Mouse (Mus musculus): ENCODE data around the gene Ttc25. TPM values are rescaled to one million over a fixed set of nuclear protein-coding genes. Genes with fewer than 3 reads are reported as not detected.

Ttc25 gene
- polyA plus RNA-seq, 1 experiment from 2014 or later: 2.7 TPM

GRCm38 (mm10) chr11:100582836-100583235 lies 37.4 kb downstream of the Ttc25 start:
- no peak overlapping the region for H3K4me2 ChIP-seq (replicated peaks)
- 97% methylated on average over 2 of the region's 2 CpGs for WGBS
- H3K36me3 ChIP-seq (replicated peaks; ENCODE audit: control insufficient read depth, insufficient read depth): peaks cover 89% of the 10 kb centered on the region
- no peaks in the 10 kb centered on the region for H3K4me1 ChIP-seq (replicated peaks; ENCODE audit: control insufficient read depth, insufficient read depth, low read length)
- no peaks in the 10 kb centered on the region for H3K9me3 ChIP-seq (ENCODE audit: control insufficient read depth, low read length)
- H3K4me3 ChIP-seq (replicated peaks; ENCODE audit: low read length): no peak overlapping the region
- no peak for DNase-seq (ENCODE audit: low spot score)
- no peak overlapping the region for H3K9ac ChIP-seq
- no peak overlapping the region for H3K27ac ChIP-seq
- H3K27me3 ChIP-seq (ENCODE audit: control insufficient read depth, insufficient read depth, low read length): no peaks in the 10 kb centered on the region
- ATAC-seq (ENCODE audit: low FRiP score): no peak

GRCm38 (mm10) chr11:100584561-100584961 lies 39.2 kb downstream of the Ttc25 start:
- no peak overlapping the region for H3K4me3 ChIP-seq (replicated peaks; ENCODE audit: low read length)
- H3K27me3 ChIP-seq (ENCODE audit: control insufficient read depth, insufficient read depth, low read length): no peaks in the 10 kb centered on the region
- ATAC-seq (ENCODE audit: low FRiP score): no peak
- H3K36me3 ChIP-seq (replicated peaks; ENCODE audit: control insufficient read depth, insufficient read depth): peaks cover 91% of the 10 kb centered on the region
- no peaks in the 10 kb centered on the region for H3K4me1 ChIP-seq (replicated peaks; ENCODE audit: control insufficient read depth, insufficient read depth, low read length)
- DNase-seq (ENCODE audit: low spot score): no peak
- 87% methylated on average over 7 of the region's 7 CpGs for WGBS
- no peaks in the 10 kb centered on the region for H3K9me3 ChIP-seq (ENCODE audit: control insufficient read depth, low read length)
- no peak overlapping the region for H3K27ac ChIP-seq
- H3K9ac ChIP-seq: no peak overlapping the region
- H3K4me2 ChIP-seq (replicated peaks): no peak overlapping the region

GRCm38 (mm10) chr11:100585148-100585547 lies 39.7 kb downstream of the Ttc25 start:
- H3K4me2 ChIP-seq (replicated peaks): no peak overlapping the region
- H3K36me3 ChIP-seq (replicated peaks; ENCODE audit: control insufficient read depth, insufficient read depth): peaks cover 93% of the 10 kb centered on the region
- no peaks in the 10 kb centered on the region for H3K27me3 ChIP-seq (ENCODE audit: control insufficient read depth, insufficient read depth, low read length)
- DNase-seq (ENCODE audit: low spot score) (no peak), ATAC-seq (ENCODE audit: low FRiP score) (no peak)
- no peaks in the 10 kb centered on the region for H3K9me3 ChIP-seq (ENCODE audit: control insufficient read depth, low read length)
- H3K27ac ChIP-seq: no peak overlapping the region
- H3K9ac ChIP-seq: no peak overlapping the region
- WGBS: 93% methylated on average over 3 of the region's 3 CpGs
- H3K4me1 ChIP-seq (replicated peaks; ENCODE audit: control insufficient read depth, insufficient read depth, low read length): no peaks in the 10 kb centered on the region
- H3K4me3 ChIP-seq (replicated peaks; ENCODE audit: low read length): no peak overlapping the region

- no peaks in the 10 kb centered on the region for H3K27me3 ChIP-seq (ENCODE audit: control insufficient read depth, insufficient read depth, low read length)
- DNase-seq (ENCODE audit: low spot score) (no peak), ATAC-seq (ENCODE audit: low FRiP score) (no peak)
- no peak overlapping the region for H3K4me3 ChIP-seq (replicated peaks; ENCODE audit: low read length)
- peaks cover 99% of the 10 kb centered on the region for H3K36me3 ChIP-seq (replicated peaks; ENCODE audit: control insufficient read depth, insufficient read depth)
- H3K9me3 ChIP-seq (ENCODE audit: control insufficient read depth, low read length): no peaks in the 10 kb centered on the region
- no peak overlapping the region for H3K27ac ChIP-seq
- H3K4me1 ChIP-seq (replicated peaks; ENCODE audit: control insufficient read depth, insufficient read depth, low read length): no peaks in the 10 kb centered on the region
- H3K4me2 ChIP-seq (replicated peaks): no peak overlapping the region
- 97% methylated on average over 2 of the region's 2 CpGs for WGBS
- H3K9ac ChIP-seq: no peak overlapping the region
These were observed 43.1 kb downstream of the Ttc25 start for GRCm38 (mm10) chr11:100588462-100588861.

GRCm38 (mm10) chr11:100592346-100593046 lies 47.1 kb downstream of the Ttc25 start:
- H3K36me3 ChIP-seq (replicated peaks; ENCODE audit: control insufficient read depth, insufficient read depth): peaks cover 98% of the 10 kb centered on the region
- no peak overlapping the region for H3K4me3 ChIP-seq (replicated peaks; ENCODE audit: low read length)
- ATAC-seq (ENCODE audit: low FRiP score) (no peak), DNase-seq (ENCODE audit: low spot score) (no peak)
- H3K4me2 ChIP-seq (replicated peaks): no peak overlapping the region
- H3K4me1 ChIP-seq (replicated peaks; ENCODE audit: control insufficient read depth, insufficient read depth, low read length): no peaks in the 10 kb centered on the region
- whole genome bisulfite sequencing: 90% methylated on average over 11 of the region's 11 CpGs
- no peaks in the 10 kb centered on the region for H3K27me3 ChIP-seq (ENCODE audit: control insufficient read depth, insufficient read depth, low read length)
- no peak overlapping the region for H3K27ac ChIP-seq
- H3K9ac ChIP-seq: no peak overlapping the region
- no peaks in the 10 kb centered on the region for H3K9me3 ChIP-seq (ENCODE audit: control insufficient read depth, low read length)

- H3K4me1 ChIP-seq (replicated peaks; ENCODE audit: control insufficient read depth, insufficient read depth, low read length): no peaks in the 10 kb centered on the region
- no peaks in the 10 kb centered on the region for H3K27me3 ChIP-seq (ENCODE audit: control insufficient read depth, insufficient read depth, low read length)
- H3K36me3 ChIP-seq (replicated peaks; ENCODE audit: control insufficient read depth, insufficient read depth): peaks cover 98% of the 10 kb centered on the region
- ATAC-seq (ENCODE audit: low FRiP score) (no peak), DNase-seq (ENCODE audit: low spot score) (no peak)
- 88% methylated on average over 7 of the region's 7 CpGs for WGBS
- no peak overlapping the region for H3K4me2 ChIP-seq (replicated peaks)
- H3K9ac ChIP-seq: no peak overlapping the region
- no peak overlapping the region for H3K27ac ChIP-seq
- no peaks in the 10 kb centered on the region for H3K9me3 ChIP-seq (ENCODE audit: control insufficient read depth, low read length)
- no peak overlapping the region for H3K4me3 ChIP-seq (replicated peaks; ENCODE audit: low read length)
These were observed 49.2 kb downstream of the Ttc25 start for GRCm38 (mm10) chr11:100594608-100595007.

- no peak for ATAC-seq (ENCODE audit: low FRiP score)
- Histone ChIP-seq H3K9ac (no peak overlapping the region), H3K4me3 (replicated peaks; ENCODE audit: low read length) (no peak overlapping the region), H3K27ac (no peak overlapping the region), H3K36me3 (replicated peaks; ENCODE audit: control insufficient read depth, insufficient read depth) (peaks cover 99% of the 10 kb centered on the region), H3K4me1 (replicated peaks; ENCODE audit: control insufficient read depth, insufficient read depth, low read length) (no peaks in the 10 kb centered on the region), H3K27me3 (ENCODE audit: control insufficient read depth, insufficient read depth, low read length) (no peaks in the 10 kb centered on the region), H3K4me2 (replicated peaks) (no peak overlapping the region), H3K9me3 (ENCODE audit: control insufficient read depth, low read length) (no peaks in the 10 kb centered on the region)
- WGBS: 85% methylated on average over 4 of the region's 4 CpGs
- no peak for DNase-seq (ENCODE audit: low spot score)
These were observed 50.1 kb downstream of the Ttc25 start for GRCm38 (mm10) chr11:100595533-100595932.

- no peak overlapping the region for H3K9ac ChIP-seq
- no peak for ATAC-seq (ENCODE audit: low FRiP score)
These were observed 52.7 kb downstream of the Ttc25 start for GRCm38 (mm10) chr11:100598074-100598473.

GRCm38 (mm10) chr11:100601372-100601771 lies 56.0 kb downstream of the Ttc25 start:
- Histone ChIP-seq H3K27me3 (ENCODE audit: control insufficient read depth, insufficient read depth, low read length) (no peaks in the 10 kb centered on the region), H3K4me1 (replicated peaks; ENCODE audit: control insufficient read depth, insufficient read depth, low read length) (peaks cover 6% of the 10 kb centered on the region; the same call in 1 of the 2 replicates), H3K27ac (no peak overlapping the region), H3K4me3 (replicated peaks; ENCODE audit: low read length) (no peak overlapping the region), H3K9ac (no peak overlapping the region), H3K9me3 (ENCODE audit: control insufficient read depth, low read length) (no peaks in the 10 kb centered on the region), H3K4me2 (replicated peaks) (no peak overlapping the region), H3K36me3 (replicated peaks; ENCODE audit: control insufficient read depth, insufficient read depth) (peaks cover 58% of the 10 kb centered on the region)
- WGBS: 98% methylated on average over 3 of the region's 3 CpGs
- ATAC-seq (ENCODE audit: low FRiP score): no peak
- no peak for DNase-seq (ENCODE audit: low spot score)

More at GRCm38 (mm10) chr11:100598074-100598473, 52.7 kb downstream of the Ttc25 start:
- no peaks in the 10 kb centered on the region for H3K4me1 ChIP-seq (replicated peaks; ENCODE audit: control insufficient read depth, insufficient read depth, low read length)
- DNase-seq (ENCODE audit: low spot score): no peak
- no peaks in the 10 kb centered on the region for H3K9me3 ChIP-seq (ENCODE audit: control insufficient read depth, low read length)
- no peak overlapping the region for H3K4me3 ChIP-seq (replicated peaks; ENCODE audit: low read length)
- 98% methylated on average over 4 of the region's 4 CpGs for WGBS
- no peak overlapping the region for H3K27ac ChIP-seq
- no peaks in the 10 kb centered on the region for H3K27me3 ChIP-seq (ENCODE audit: control insufficient read depth, insufficient read depth, low read length)
- peaks cover 91% of the 10 kb centered on the region for H3K36me3 ChIP-seq (replicated peaks; ENCODE audit: control insufficient read depth, insufficient read depth)
- no peak overlapping the region for H3K4me2 ChIP-seq (replicated peaks)

GRCm38 (mm10) chr11:100603155-100603554 lies 57.7 kb downstream of the Ttc25 start:
- no peak for DNase-seq (ENCODE audit: low spot score)
- H3K27me3 ChIP-seq (ENCODE audit: control insufficient read depth, insufficient read depth, low read length): no peaks in the 10 kb centered on the region
- H3K4me1 ChIP-seq (replicated peaks; ENCODE audit: control insufficient read depth, insufficient read depth, low read length): peaks cover 6% of the 10 kb centered on the region; the same call in 1 of the 2 replicates
- ATAC-seq (ENCODE audit: low FRiP score): no peak
- H3K9me3 ChIP-seq (ENCODE audit: control insufficient read depth, low read length): no peaks in the 10 kb centered on the region
- 89% methylated on average over 9 of the region's 9 CpGs for WGBS
- no peak overlapping the region for H3K4me3 ChIP-seq (replicated peaks; ENCODE audit: low read length)
- no peak overlapping the region for H3K4me2 ChIP-seq (replicated peaks)
- peaks cover 40% of the 10 kb centered on the region for H3K36me3 ChIP-seq (replicated peaks; ENCODE audit: control insufficient read depth, insufficient read depth)
- H3K9ac ChIP-seq: no peak overlapping the region
- H3K27ac ChIP-seq: no peak overlapping the region

Measured in hindbrain, embryonic 14.5 days (tissue).